Mouse (Mus musculus): ENCODE results near the gene Klhl24.

GRCm38 (mm10) chr16:20084623-20085022 is 12.7 kb upstream of the Klhl24 start:
- TF ChIP-seq CTCF (IDR thresholded peaks at IDR 0.05; ENCODE audit: low read depth, low read length) (no peak), POLR2A (IDR thresholded peaks at IDR 0.05; ENCODE audit: extremely low read depth, insufficient read depth, low read length) (no peak)
